Mouse (Mus musculus): ENCODE results near the gene Htra2. TPM values are rescaled to one million over a fixed set of nuclear protein-coding genes. Genes with fewer than 3 reads are reported as not detected.
A peak's percentile ranks its signal among the peaks of the same experiment; 100 is the strongest.

Gene Htra2
- polyA plus RNA-seq, 1 experiment from 2014 or later = 68.5 TPM

- Histone ChIP-seq H3K4me2 (ENCODE audit: low read length) (no peak overlapping the region), H3K9me3 (replicated peaks; ENCODE audit: low read length) (no peaks in the 10 kb centered on the region), H3K4me3 (replicated peaks; ENCODE audit: low read depth, low read length) (no peak overlapping the region), H3K4me1 (replicated peaks; ENCODE audit: insufficient read depth, low read length) (no peaks in the 10 kb centered on the region), H3K27ac (no peak overlapping the region), H3K36me3 (ENCODE audit: insufficient read depth, low read length) (no peaks in the 10 kb centered on the region), H3K9ac (ENCODE audit: low read depth, low read length) (no peak overlapping the region), H3K27me3 (ENCODE audit: insufficient read depth, low read length) (no peaks in the 10 kb centered on the region)
- DNase-seq (ENCODE audit: low spot score) (no peak), ATAC-seq (replicated peaks; ENCODE audit: low FRiP score, low read depth) (no peak)
- 46% methylated on average over 5 of the region's 5 CpGs for WGBS
- no peak for TF ChIP-seq CTCF (IDR thresholded peaks at IDR 0.05; ENCODE audit: low read depth)
These were observed 41.6 kb downstream of the Htra2 start for GRCm38 (mm10) chr6:83013444-83013843.

DNA sequence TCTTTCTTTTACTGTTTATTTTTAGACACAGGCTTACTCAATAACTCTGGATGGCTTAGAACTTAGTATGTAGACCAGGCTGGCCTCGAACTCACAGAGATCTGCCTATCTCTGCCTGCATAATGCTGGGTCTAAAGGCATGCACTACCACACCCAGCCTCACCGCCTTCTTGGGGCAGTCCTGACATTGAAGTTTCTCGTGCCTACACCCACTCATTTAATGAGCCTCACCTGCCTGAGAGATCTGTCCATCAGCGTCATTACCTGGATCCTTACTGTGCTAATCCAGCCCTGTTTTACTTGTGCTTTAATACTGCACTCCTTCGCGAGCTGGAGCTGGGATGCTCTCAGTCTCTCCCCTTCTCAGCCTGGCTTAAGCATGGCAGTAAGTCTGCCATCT, 43.3 kb downstream of the Htra2 start:
- no peak overlapping the region for H3K9ac ChIP-seq (ENCODE audit: low read depth, low read length)
- no peaks in the 10 kb centered on the region for H3K27me3 ChIP-seq (ENCODE audit: insufficient read depth, low read length)
- no peaks in the 10 kb centered on the region for H3K4me1 ChIP-seq (replicated peaks; ENCODE audit: insufficient read depth, low read length)
- no peak for DNase-seq (ENCODE audit: low spot score)
- TF ChIP-seq CTCF (IDR thresholded peaks at IDR 0.05; ENCODE audit: low read depth) = no peak
- H3K36me3 ChIP-seq (ENCODE audit: insufficient read depth, low read length) = no peaks in the 10 kb centered on the region
- H3K4me3 ChIP-seq (replicated peaks; ENCODE audit: low read depth, low read length) = no peak overlapping the region
- H3K9me3 ChIP-seq (replicated peaks; ENCODE audit: low read length) = no peaks in the 10 kb centered on the region
- ATAC-seq (replicated peaks; ENCODE audit: low FRiP score, low read depth) = no peak
- H3K4me2 ChIP-seq (ENCODE audit: low read length) = no peak overlapping the region
- 78% methylated on average over 6 of the region's 6 CpGs for WGBS
- no peak overlapping the region for H3K27ac ChIP-seq

- no peak for DNase-seq (ENCODE audit: low spot score)
- Histone ChIP-seq H3K36me3 (ENCODE audit: insufficient read depth, low read length) (no peaks in the 10 kb centered on the region), H3K27ac (no peak overlapping the region), H3K4me2 (ENCODE audit: low read length) (no peak overlapping the region), H3K9me3 (replicated peaks; ENCODE audit: low read length) (no peaks in the 10 kb centered on the region), H3K27me3 (ENCODE audit: insufficient read depth, low read length) (no peaks in the 10 kb centered on the region), H3K9ac (ENCODE audit: low read depth, low read length) (no peak overlapping the region), H3K4me1 (replicated peaks; ENCODE audit: insufficient read depth, low read length) (no peaks in the 10 kb centered on the region), H3K4me3 (replicated peaks; ENCODE audit: low read depth, low read length) (no peak overlapping the region)
- WGBS = 80% methylated on average over 7 of the region's 7 CpGs
- ATAC-seq (replicated peaks; ENCODE audit: low FRiP score, low read depth) = no peak
- no peak for TF ChIP-seq CTCF (IDR thresholded peaks at IDR 0.05; ENCODE audit: low read depth)
These were observed 43.8 kb downstream of the Htra2 start for GRCm38 (mm10) chr6:83011255-83011654.

GRCm38 (mm10) chr6:83010010-83010409, 45.1 kb downstream of the Htra2 start:
- ATAC-seq (replicated peaks; ENCODE audit: low FRiP score, low read depth) (no peak), DNase-seq (ENCODE audit: low spot score) (peak; percentile 38)
- Histone ChIP-seq H3K27me3 (ENCODE audit: insufficient read depth, low read length) (no peaks in the 10 kb centered on the region), H3K4me3 (replicated peaks; ENCODE audit: low read depth, low read length) (no peak overlapping the region), H3K9ac (ENCODE audit: low read depth, low read length) (no peak overlapping the region), H3K36me3 (ENCODE audit: insufficient read depth, low read length) (no peaks in the 10 kb centered on the region), H3K27ac (no peak overlapping the region; the same call in 1 of the 2 replicates), H3K4me1 (replicated peaks; ENCODE audit: insufficient read depth, low read length) (no peaks in the 10 kb centered on the region), H3K4me2 (ENCODE audit: low read length) (no peak overlapping the region), H3K9me3 (replicated peaks; ENCODE audit: low read length) (no peaks in the 10 kb centered on the region)
- no peak for TF ChIP-seq CTCF (IDR thresholded peaks at IDR 0.05; ENCODE audit: low read depth)
- 50% methylated on average over 7 of the region's 7 CpGs for WGBS

- TF ChIP-seq CTCF (IDR thresholded peaks at IDR 0.05; ENCODE audit: low read depth) = no peak
- ATAC-seq (replicated peaks; ENCODE audit: low FRiP score, low read depth) = no peak
- Histone ChIP-seq H3K36me3 (ENCODE audit: insufficient read depth, low read length) (no peaks in the 10 kb centered on the region), H3K9ac (ENCODE audit: low read depth, low read length) (no peak overlapping the region), H3K9me3 (replicated peaks; ENCODE audit: low read length) (no peaks in the 10 kb centered on the region), H3K27ac (no peak overlapping the region), H3K4me2 (ENCODE audit: low read length) (no peak overlapping the region), H3K4me3 (replicated peaks; ENCODE audit: low read depth, low read length) (no peak overlapping the region), H3K27me3 (ENCODE audit: insufficient read depth, low read length) (no peaks in the 10 kb centered on the region), H3K4me1 (replicated peaks; ENCODE audit: insufficient read depth, low read length) (no peaks in the 10 kb centered on the region)
- DNase-seq (ENCODE audit: low spot score) = no peak
- 47% methylated on average over 3 of the region's 3 CpGs for WGBS
These were observed 46.4 kb downstream of the Htra2 start for GRCm38 (mm10) chr6:83008659-83009058.

GRCm38 (mm10) chr6:83006114-83006513, 49.0 kb downstream of the Htra2 start:
- no peak for DNase-seq (ENCODE audit: low spot score)

DNA sequence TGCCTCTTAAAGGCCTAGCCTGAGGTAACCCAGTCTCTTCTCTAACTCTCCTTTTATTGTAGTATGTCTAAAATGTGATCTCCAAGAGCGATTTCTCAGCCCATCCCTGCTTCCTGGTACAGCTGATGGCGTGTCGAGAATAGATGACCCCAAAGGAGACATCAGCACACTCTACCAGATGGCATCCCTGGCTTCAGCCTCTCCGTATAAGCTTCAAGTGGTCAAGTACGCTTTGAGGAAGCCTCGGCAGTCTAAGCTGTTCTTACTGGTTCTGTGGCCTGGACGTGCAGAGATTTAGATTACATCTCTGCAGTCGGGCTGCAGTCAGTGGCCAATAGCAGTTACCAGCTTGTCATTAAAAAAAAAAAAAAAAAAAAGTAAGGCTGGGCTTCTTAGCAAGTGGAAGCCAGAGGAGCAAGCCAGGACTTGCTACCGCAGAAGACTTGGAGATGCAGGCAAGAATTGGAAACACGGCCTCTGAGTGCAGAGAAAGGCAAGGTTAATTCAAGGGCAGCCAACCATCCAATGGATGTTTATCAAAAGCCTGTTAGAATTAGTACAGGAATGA, 49.5 kb downstream of the Htra2 start:
- H3K9me3 ChIP-seq (replicated peaks; ENCODE audit: low read length) = no peaks in the 10 kb centered on the region
- no peak overlapping the region for H3K27ac ChIP-seq
- WGBS = 68% methylated on average over 10 of the region's 10 CpGs
- no peak overlapping the region for H3K4me3 ChIP-seq (replicated peaks; ENCODE audit: low read depth, low read length)
- no peak for ATAC-seq (replicated peaks; ENCODE audit: low FRiP score, low read depth)
- H3K4me2 ChIP-seq (ENCODE audit: low read length) = no peak overlapping the region
- no peak for TF ChIP-seq CTCF (IDR thresholded peaks at IDR 0.05; ENCODE audit: low read depth)
- H3K9ac ChIP-seq (ENCODE audit: low read depth, low read length) = no peak overlapping the region
- H3K27me3 ChIP-seq (ENCODE audit: insufficient read depth, low read length) = no peaks in the 10 kb centered on the region
- DNase-seq (ENCODE audit: low spot score) = no peak
- no peaks in the 10 kb centered on the region for H3K36me3 ChIP-seq (ENCODE audit: insufficient read depth, low read length)
- no peaks in the 10 kb centered on the region for H3K4me1 ChIP-seq (replicated peaks; ENCODE audit: insufficient read depth, low read length)

More at GRCm38 (mm10) chr6:83006114-83006513, 49.0 kb downstream of the Htra2 start:
- WGBS = 81% methylated on average over 6 of the region's 6 CpGs
- no peak overlapping the region for H3K27ac ChIP-seq
- H3K9ac ChIP-seq (ENCODE audit: low read depth, low read length) = no peak overlapping the region
- ATAC-seq (replicated peaks; ENCODE audit: low FRiP score, low read depth) = no peak
- H3K9me3 ChIP-seq (replicated peaks; ENCODE audit: low read length) = no peaks in the 10 kb centered on the region
- no peak overlapping the region for H3K4me2 ChIP-seq (ENCODE audit: low read length)
- no peaks in the 10 kb centered on the region for H3K36me3 ChIP-seq (ENCODE audit: insufficient read depth, low read length)
- H3K4me3 ChIP-seq (replicated peaks; ENCODE audit: low read depth, low read length) = no peak overlapping the region
- no peak for TF ChIP-seq CTCF (IDR thresholded peaks at IDR 0.05; ENCODE audit: low read depth)
- H3K27me3 ChIP-seq (ENCODE audit: insufficient read depth, low read length) = no peaks in the 10 kb centered on the region
- no peaks in the 10 kb centered on the region for H3K4me1 ChIP-seq (replicated peaks; ENCODE audit: insufficient read depth, low read length)

Data from kidney, postnatal 0 days (tissue).